Mouse (Mus musculus): ENCODE measurements at regions not wholly inside any gene's neighbourhood (a gene's known extent, or its start where the extent isn't known, plus 50 kb on each side); places are given as distances from the start of the nearest gene placed in this dataset.

DNA sequence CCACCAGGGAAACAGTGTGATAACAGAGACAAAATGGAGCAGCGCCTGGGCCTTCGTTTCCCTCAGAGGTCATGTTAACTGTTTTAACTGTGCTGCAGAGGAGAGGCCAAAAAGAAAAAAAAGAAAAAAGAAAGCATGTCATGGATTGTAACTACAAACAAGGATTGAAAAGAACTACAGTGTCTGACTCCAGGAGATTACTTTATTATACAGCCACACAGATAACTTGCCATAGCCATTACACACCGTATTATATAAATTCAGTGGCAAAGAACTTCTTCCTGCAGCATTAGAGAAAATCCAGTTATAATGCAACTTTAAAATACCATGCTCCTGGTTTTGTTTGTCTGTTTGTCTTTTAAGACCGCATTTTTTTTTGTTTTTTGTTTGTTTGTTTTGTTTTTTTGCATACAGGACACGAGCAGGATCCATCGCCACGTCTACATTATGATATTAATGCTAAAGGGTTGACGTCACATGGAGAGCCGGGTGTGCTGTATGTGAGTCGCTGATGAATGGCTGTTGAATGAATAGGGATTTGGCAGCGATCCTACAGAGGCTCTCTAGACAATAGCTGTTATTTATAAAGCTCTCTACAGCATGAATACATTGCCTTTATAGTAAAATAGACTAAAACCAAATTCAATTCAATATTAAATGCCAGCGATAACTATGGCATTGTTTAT lies 126.4 kb upstream of the Ift57 start:
- DNase-seq (ENCODE audit: low read depth, low spot score), result peak; percentile 78

DNA sequence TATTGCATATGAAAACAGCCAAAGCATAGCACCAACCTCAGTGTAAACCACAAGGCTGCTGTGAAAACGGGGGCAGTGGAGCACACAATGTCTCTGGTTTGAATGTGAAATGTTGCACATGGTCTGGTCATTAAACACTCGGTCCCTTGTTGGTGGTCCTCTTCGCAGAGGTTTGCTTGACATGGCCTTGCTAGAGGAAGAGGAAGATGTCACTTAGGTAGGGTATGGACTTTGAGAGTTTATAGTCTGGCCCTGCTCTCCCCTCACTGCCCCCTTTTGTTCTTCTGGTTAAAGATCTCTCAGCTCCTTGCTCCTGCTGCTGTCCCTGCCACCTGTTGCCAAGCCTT lies 125.9 kb upstream of the Ift57 start:
- no peak for DNase-seq (ENCODE audit: low read depth, low spot score)

DNA sequence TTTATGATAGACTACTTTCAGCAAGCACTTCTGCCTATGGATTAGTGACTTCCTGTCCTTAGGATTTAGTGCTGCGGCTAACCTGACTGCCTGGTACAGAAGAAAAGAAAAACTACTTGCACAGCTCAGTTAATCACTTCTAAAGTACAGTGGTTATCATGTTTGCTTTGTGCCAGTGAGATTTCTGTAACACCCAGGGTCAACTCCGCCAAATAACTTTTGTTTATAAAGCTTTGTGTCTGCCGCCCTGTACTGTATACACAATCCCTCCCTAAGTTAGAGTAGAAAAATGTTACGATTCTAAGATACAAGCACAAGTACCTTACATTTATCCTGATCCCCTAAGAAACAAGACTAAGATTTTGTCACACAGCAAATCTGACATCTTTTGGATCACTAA lies 120.1 kb upstream of the Ift57 start:
- DNase-seq (ENCODE audit: low read depth, low spot score), result no peak

GRCm38 (mm10) chr16:49580708-49581107 lies 118.3 kb upstream of the Ift57 start:
- no peak for DNase-seq (ENCODE audit: low read depth, low spot score)

- no peak for DNase-seq (ENCODE audit: low read depth, low spot score)
These were observed 92.5 kb upstream of the Ift57 start for GRCm38 (mm10) chr16:49606500-49606899.

GRCm38 (mm10) chr16:49614801-49615200 lies 84.2 kb upstream of the Ift57 start:
- no peak for DNase-seq (ENCODE audit: low read depth, low spot score)

GRCm38 (mm10) chr16:49615342-49616020 lies 83.6 kb upstream of the Ift57 start:
- peak; percentile 5 for DNase-seq (ENCODE audit: low read depth, low spot score)

DNA sequence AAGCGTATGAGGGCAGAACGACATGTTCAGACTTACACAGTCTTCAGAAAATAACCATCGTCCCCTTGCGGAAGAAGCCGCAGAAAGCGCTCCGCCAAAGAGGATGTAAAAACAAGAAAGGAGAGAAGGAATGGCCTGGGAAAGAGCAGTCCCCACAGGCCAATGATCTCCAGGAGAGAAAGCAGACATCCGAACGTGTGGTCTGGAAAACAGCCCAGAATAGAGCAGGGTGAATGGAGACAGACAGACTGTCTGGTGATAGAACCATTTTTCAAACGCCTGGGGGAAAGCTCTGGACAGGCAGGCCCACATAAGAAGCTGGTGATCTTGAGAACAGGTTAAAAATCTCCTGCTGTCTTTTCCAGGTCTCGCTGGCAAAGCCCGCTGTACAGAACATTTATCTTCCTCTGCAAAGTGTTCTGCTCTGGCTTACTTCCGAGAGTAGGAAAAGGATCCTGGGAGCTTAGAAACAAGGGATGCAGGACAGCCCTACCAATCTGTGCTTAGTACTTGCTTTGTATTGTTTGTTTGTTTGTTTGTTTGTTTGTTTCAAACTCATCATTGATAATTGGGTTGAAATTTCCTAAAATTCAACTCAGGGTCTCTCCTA lies 82.7 kb upstream of the Ift57 start:
- DNase-seq (ENCODE audit: low read depth, low spot score), result peak; percentile 55

DNA sequence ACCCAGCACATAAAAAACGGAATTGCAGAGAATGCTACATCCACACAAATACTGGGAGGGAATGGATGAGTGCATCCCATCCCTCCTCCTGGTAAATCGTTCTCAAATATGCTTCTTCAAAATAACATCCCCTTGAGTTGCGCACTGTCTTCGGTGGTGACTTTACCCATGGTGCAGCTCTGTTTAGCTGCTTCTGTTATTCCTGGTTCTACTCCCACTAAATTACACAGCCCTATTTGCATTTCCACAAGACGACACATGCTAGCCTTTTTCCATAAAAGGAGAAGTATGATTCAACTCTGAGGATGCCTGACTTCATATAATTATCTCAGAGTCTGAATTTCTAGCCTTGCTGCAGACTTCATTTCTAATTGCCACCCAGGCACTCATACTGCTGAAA lies 65.5 kb upstream of the Ift57 start:
- no peak for DNase-seq (ENCODE audit: low read depth, low spot score)

DNA sequence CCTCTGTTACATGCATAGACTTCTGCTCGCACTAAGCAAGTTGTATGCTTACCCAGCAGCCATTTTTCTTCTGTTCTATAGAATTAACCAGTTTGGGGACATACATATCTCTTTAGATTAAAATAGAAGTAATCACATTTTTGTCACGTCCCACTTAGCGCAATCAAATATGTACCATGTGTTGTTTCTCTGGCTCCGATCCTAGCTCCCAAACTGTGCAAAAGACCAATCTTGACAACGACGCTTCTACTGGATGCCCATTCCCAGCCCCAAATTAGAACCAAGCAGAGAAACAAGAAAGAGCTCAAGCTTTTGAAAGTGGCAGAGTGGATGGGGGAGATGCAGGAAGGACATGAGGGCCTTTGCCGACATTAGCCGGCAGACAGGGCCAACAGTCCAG lies 63.5 kb upstream of the Ift57 start:
- no peak for DNase-seq (ENCODE audit: low read depth, low spot score)

DNA sequence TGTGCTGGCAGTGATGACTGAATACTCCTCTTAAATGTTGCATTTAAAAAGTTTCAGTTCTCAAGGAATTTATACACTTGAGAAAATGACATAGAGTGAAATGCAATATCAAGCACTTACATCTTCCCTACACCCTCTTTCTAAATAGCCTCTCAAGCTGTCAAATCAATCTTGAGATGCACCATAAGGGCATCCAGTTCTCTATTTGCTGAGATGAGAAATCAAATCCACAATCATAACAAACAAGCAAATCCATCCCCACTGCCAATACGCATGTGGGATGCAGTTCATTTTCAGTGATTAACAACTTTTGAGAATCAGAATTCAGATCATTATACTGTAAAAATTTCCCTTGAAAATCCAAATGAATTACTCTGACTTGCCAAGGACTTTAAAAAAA lies 62.6 kb upstream of the Ift57 start:
- no peak for DNase-seq (ENCODE audit: low read depth, low spot score)

GRCm38 (mm10) chr16:49642696-49643095 lies 56.3 kb upstream of the Ift57 start:
- DNase-seq (ENCODE audit: low read depth, low spot score), result no peak

DNA sequence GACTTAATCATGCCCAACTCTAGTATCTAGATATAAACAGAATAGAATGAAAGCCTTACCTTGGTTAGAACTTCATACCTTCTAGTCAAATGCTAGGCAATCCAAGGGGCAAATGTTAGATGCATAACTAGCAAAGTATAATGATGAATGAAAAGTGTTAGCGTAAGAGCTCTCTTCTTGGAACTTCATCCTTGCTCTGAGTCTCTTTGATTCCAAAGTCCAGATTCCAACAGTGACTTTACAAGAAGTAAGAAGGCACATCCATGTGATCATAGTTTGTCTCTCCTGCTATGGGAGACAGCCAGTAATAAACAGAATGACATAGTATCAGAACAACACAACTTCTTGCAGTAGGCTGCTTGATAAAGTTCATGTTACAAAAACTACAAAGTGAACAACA lies 54.6 kb upstream of the Ift57 start:
- no peak for DNase-seq (ENCODE audit: low read depth, low spot score)

GRCm38 (mm10) chr16:49646479-49646878 lies 52.6 kb upstream of the Ift57 start:
- DNase-seq (ENCODE audit: low read depth, low spot score), result no peak

All from 3T3-L1 (cell line).